Mouse (Mus musculus): ENCODE measurements around the gene Fsd1. TPM values are rescaled to one million over a fixed set of nuclear protein-coding genes. Genes with fewer than 3 reads are reported as not detected.

Gene Fsd1
- total RNA-seq, 2 experiments from 2014 or later = 4.1 to 9.2 TPM

Other genes with a start within 250 kb of the Fsd1 start
- 1 to 10 TPM; 1.4 TPM for gene Adgre4, start 236.5 kb upstream of the Fsd1 start, total RNA-seq (2021)
- 10 to 100 TPM; 11.7 to 13.1 TPM for gene Zfp119a, start 107.6 kb upstream of the Fsd1 start, total RNA-seq (2021)
- gene Zfp959, start 94.4 kb upstream of the Fsd1 start, total RNA-seq (2021) = 10 to 100 TPM; 10.1 to 11.3 TPM
- 1 to 10 TPM; 7.2 to 8.0 TPM for gene Zfp119b, start 37.0 kb upstream of the Fsd1 start, total RNA-seq (2021)
- gene Ebi3, start 33.9 kb upstream of the Fsd1 start, total RNA-seq (2021) = 1 to 10 TPM; 2.1 to 3.0 TPM
- 10 to 100 TPM; 22.7 to 26.9 TPM for gene Yju2, start 27.4 kb upstream of the Fsd1 start, total RNA-seq (2021)
- gene Shd, start 16.0 kb upstream of the Fsd1 start, total RNA-seq (2021) = 10 to 100 TPM in 1 of 2 experiments, 1 to 10 TPM in 1; 7.3 to 16.9 TPM
- gene Stap2, start 19.1 kb downstream of the Fsd1 start, total RNA-seq (2021) = 1 to 10 TPM; 9.3 to 9.4 TPM
- gene Mpnd, start 19.2 kb downstream of the Fsd1 start, total RNA-seq (2021) = 10 to 100 TPM; 91.6 to 91.9 TPM
- gene Sh3gl1, start 50.1 kb downstream of the Fsd1 start, total RNA-seq (2021) = 10 to 100 TPM; 66.3 to 67.4 TPM
- 10 to 100 TPM; 15.6 to 16.2 TPM for gene Chaf1a, start 53.9 kb downstream of the Fsd1 start, total RNA-seq (2021)
- 10 to 100 TPM; 74.6 to 76.8 TPM for gene Ubxn6, start 88.5 kb downstream of the Fsd1 start, total RNA-seq (2021)
- gene Hdgfl2, start 93.1 kb downstream of the Fsd1 start, total RNA-seq (2021) = 10 to 100 TPM; 73.1 to 85.1 TPM
- gene Plin4, start 123.3 kb downstream of the Fsd1 start, total RNA-seq (2021) = 10 to 100 TPM; 29.9 to 37.0 TPM
- gene Plin5, start 131.1 kb downstream of the Fsd1 start, total RNA-seq (2021) = 10 to 100 TPM; 23.1 to 30.6 TPM
- 10 to 100 TPM in 1 of 2 experiments, 1 to 10 TPM in 1; 5.5 to 10.1 TPM for gene Lrg1, start 135.5 kb downstream of the Fsd1 start, total RNA-seq (2021)
- gene Sema6b, start 153.8 kb downstream of the Fsd1 start, total RNA-seq (2021) = 10 to 100 TPM in 1 of 2 experiments, 1 to 10 TPM in 1; 9.6 to 12.2 TPM
- 1 to 10 TPM; 8.0 to 9.2 TPM for gene Tnfaip8l1, start 176.0 kb downstream of the Fsd1 start, total RNA-seq (2021)
- gene Mydgf, start 197.4 kb downstream of the Fsd1 start, total RNA-seq (2021) = 10 to 100 TPM; 65.9 to 66.3 TPM
- gene Dpp9, start 232.4 kb downstream of the Fsd1 start, total RNA-seq (2021) = 10 to 100 TPM; 34.4 to 37.3 TPM

Data from adrenal gland, postnatal 4 days (tissue).